Mouse (Mus musculus): Measurements from ENCODE around the gene Ms4a4c. TPM values are rescaled to one million over a fixed set of nuclear protein-coding genes. Genes with fewer than 3 reads are reported as not detected.
"Not testable (repeated sequence)": the region's sequence is repeated elsewhere in the genome, so short reads cannot be mapped to it uniquely, and the experiment has no call there.

Ms4a4c gene
- polyA plus RNA-seq, 1 experiment from 2014 or later: 1.8 TPM

- not testable (repeated sequence) for H3K4me2 ChIP-seq (ENCODE audit: low read length); H3K36me3 ChIP-seq (ENCODE audit: control insufficient read depth, insufficient read depth, low read length); DNase-seq (ENCODE audit: low spot score); H3K27ac ChIP-seq (ENCODE audit: low read depth); H3K4me1 ChIP-seq (replicated peaks; ENCODE audit: control insufficient read depth, insufficient read depth, low read length); H3K4me3 ChIP-seq (ENCODE audit: low read depth, low read length); ATAC-seq (replicated peaks; ENCODE audit: low FRiP score, low TSS enrichment, low read depth); H3K9me3 ChIP-seq (ENCODE audit: control insufficient read depth, low read length); H3K9ac ChIP-seq (ENCODE audit: low read length); H3K27me3 ChIP-seq (replicated peaks; ENCODE audit: control insufficient read depth, insufficient read depth, low read length)
- 82% methylated on average over 1 of the region's 1 CpGs for WGBS
Observed at GRCm38 (mm10) chr19:11431209-11431608, 26.6 kb downstream of the Ms4a4c start.

GRCm38 (mm10) chr19:11435058-11435834, 30.7 kb downstream of the Ms4a4c start:
- ATAC-seq (replicated peaks; ENCODE audit: low FRiP score, low TSS enrichment, low read depth) (no peak), DNase-seq (ENCODE audit: low spot score) (no peak)
- 84% methylated on average over 4 of the region's 4 CpGs for WGBS
- no peaks in the 10 kb centered on the region for H3K27me3 ChIP-seq (replicated peaks; ENCODE audit: control insufficient read depth, insufficient read depth, low read length)
- H3K36me3 ChIP-seq (ENCODE audit: control insufficient read depth, insufficient read depth, low read length): no peaks in the 10 kb centered on the region
- no peak overlapping the region for H3K9ac ChIP-seq (ENCODE audit: low read length)
- H3K9me3 ChIP-seq (ENCODE audit: control insufficient read depth, low read length): no peaks in the 10 kb centered on the region
- no peak overlapping the region for H3K4me3 ChIP-seq (ENCODE audit: low read depth, low read length)
- no peak overlapping the region for H3K4me2 ChIP-seq (ENCODE audit: low read length)
- no peak overlapping the region for H3K27ac ChIP-seq (ENCODE audit: low read depth)
- H3K4me1 ChIP-seq (replicated peaks; ENCODE audit: control insufficient read depth, insufficient read depth, low read length): no peaks in the 10 kb centered on the region

GRCm38 (mm10) chr19:11443338-11443737, 38.8 kb downstream of the Ms4a4c start, which contains the start of gene Ms4a4b:
TSS of gene Ms4a4b (plus strand) at chr19:11443553.
- Histone ChIP-seq H3K9me3 (ENCODE audit: control insufficient read depth, low read length) (no peaks in the 10 kb centered on the region), H3K27ac (ENCODE audit: low read depth) (no peak within 1 kb of the TSS), H3K4me3 (ENCODE audit: low read depth, low read length) (no peak within 1 kb of the TSS), H3K9ac (ENCODE audit: low read length) (no peak within 1 kb of the TSS), H3K27me3 (replicated peaks; ENCODE audit: control insufficient read depth, insufficient read depth, low read length) (no peaks in the 10 kb centered on the region), H3K4me1 (replicated peaks; ENCODE audit: control insufficient read depth, insufficient read depth, low read length) (no peaks in the 10 kb centered on the region), H3K4me2 (ENCODE audit: low read length) (no peak within 1 kb of the TSS), H3K36me3 (ENCODE audit: control insufficient read depth, insufficient read depth, low read length) (no peaks in the 10 kb centered on the region)
- ATAC-seq (replicated peaks; ENCODE audit: low FRiP score, low TSS enrichment, low read depth) (no peak), DNase-seq (ENCODE audit: low spot score) (no peak)

GRCm38 (mm10) chr19:11443964-11444363, 39.4 kb downstream of the Ms4a4c start:
- 77% methylated on average over 5 of the region's 5 CpGs for WGBS
- Histone ChIP-seq H3K9ac (ENCODE audit: low read length) (no peak overlapping the region), H3K27me3 (replicated peaks; ENCODE audit: control insufficient read depth, insufficient read depth, low read length) (no peaks in the 10 kb centered on the region), H3K36me3 (ENCODE audit: control insufficient read depth, insufficient read depth, low read length) (no peaks in the 10 kb centered on the region), H3K4me1 (replicated peaks; ENCODE audit: control insufficient read depth, insufficient read depth, low read length) (no peaks in the 10 kb centered on the region), H3K4me2 (ENCODE audit: low read length) (no peak overlapping the region), H3K9me3 (ENCODE audit: control insufficient read depth, low read length) (no peaks in the 10 kb centered on the region), H3K27ac (ENCODE audit: low read depth) (no peak overlapping the region), H3K4me3 (ENCODE audit: low read depth, low read length) (no peak overlapping the region)
- DNase-seq (ENCODE audit: low spot score): no peak
- no peak for ATAC-seq (replicated peaks; ENCODE audit: low FRiP score, low TSS enrichment, low read depth)

- WGBS: 92% methylated on average over 2 of the region's 2 CpGs
Observed at GRCm38 (mm10) chr19:11447238-11447637, 42.7 kb downstream of the Ms4a4c start.

GRCm38 (mm10) chr19:11459041-11459440, 54.5 kb downstream of the Ms4a4c start:
- not testable (repeated sequence) for H3K9ac ChIP-seq (ENCODE audit: low read length); H3K27ac ChIP-seq (ENCODE audit: low read depth); H3K9me3 ChIP-seq (ENCODE audit: control insufficient read depth, low read length); H3K27me3 ChIP-seq (replicated peaks; ENCODE audit: control insufficient read depth, insufficient read depth, low read length); H3K4me2 ChIP-seq (ENCODE audit: low read length); H3K4me3 ChIP-seq (ENCODE audit: low read depth, low read length); ATAC-seq (replicated peaks; ENCODE audit: low FRiP score, low TSS enrichment, low read depth); DNase-seq (ENCODE audit: low spot score); H3K36me3 ChIP-seq (ENCODE audit: control insufficient read depth, insufficient read depth, low read length); H3K4me1 ChIP-seq (replicated peaks; ENCODE audit: control insufficient read depth, insufficient read depth, low read length)
- WGBS: 63% methylated on average over 2 of the region's 4 CpGs

More at GRCm38 (mm10) chr19:11447238-11447637, 42.7 kb downstream of the Ms4a4c start:
- H3K27ac ChIP-seq (ENCODE audit: low read depth): no peak overlapping the region
- H3K9ac ChIP-seq (ENCODE audit: low read length): no peak overlapping the region
- H3K4me3 ChIP-seq (ENCODE audit: low read depth, low read length): no peak overlapping the region
- H3K4me2 ChIP-seq (ENCODE audit: low read length): no peak overlapping the region
- H3K4me1 ChIP-seq (replicated peaks; ENCODE audit: control insufficient read depth, insufficient read depth, low read length): no peaks in the 10 kb centered on the region
- no peaks in the 10 kb centered on the region for H3K27me3 ChIP-seq (replicated peaks; ENCODE audit: control insufficient read depth, insufficient read depth, low read length)
- H3K36me3 ChIP-seq (ENCODE audit: control insufficient read depth, insufficient read depth, low read length): no peaks in the 10 kb centered on the region
- no peak for DNase-seq (ENCODE audit: low spot score)
- ATAC-seq (replicated peaks; ENCODE audit: low FRiP score, low TSS enrichment, low read depth): no peak
- H3K9me3 ChIP-seq (ENCODE audit: control insufficient read depth, low read length): no peaks in the 10 kb centered on the region

- H3K36me3 ChIP-seq (ENCODE audit: control insufficient read depth, insufficient read depth, low read length); H3K27ac ChIP-seq (ENCODE audit: low read depth); H3K9me3 ChIP-seq (ENCODE audit: control insufficient read depth, low read length); H3K4me1 ChIP-seq (replicated peaks; ENCODE audit: control insufficient read depth, insufficient read depth, low read length); H3K27me3 ChIP-seq (replicated peaks; ENCODE audit: control insufficient read depth, insufficient read depth, low read length); H3K4me3 ChIP-seq (ENCODE audit: low read depth, low read length); H3K4me2 ChIP-seq (ENCODE audit: low read length); ATAC-seq (replicated peaks; ENCODE audit: low FRiP score, low TSS enrichment, low read depth); H3K9ac ChIP-seq (ENCODE audit: low read length); DNase-seq (ENCODE audit: low spot score): not testable (repeated sequence)
- 71% methylated on average over 1 of the region's 1 CpGs for WGBS
Observed at GRCm38 (mm10) chr19:11464795-11465194, 60.2 kb downstream of the Ms4a4c start.

GRCm38 (mm10) chr19:11466471-11466870, 61.9 kb downstream of the Ms4a4c start:
- Histone ChIP-seq H3K4me3 (ENCODE audit: low read depth, low read length) (no peak overlapping the region), H3K4me2 (ENCODE audit: low read length) (no peak overlapping the region), H3K9ac (ENCODE audit: low read length) (no peak overlapping the region), H3K27ac (ENCODE audit: low read depth) (no peak overlapping the region), H3K36me3 (ENCODE audit: control insufficient read depth, insufficient read depth, low read length) (no peaks in the 10 kb centered on the region), H3K4me1 (replicated peaks; ENCODE audit: control insufficient read depth, insufficient read depth, low read length) (no peaks in the 10 kb centered on the region), H3K27me3 (replicated peaks; ENCODE audit: control insufficient read depth, insufficient read depth, low read length) (no peaks in the 10 kb centered on the region), H3K9me3 (ENCODE audit: control insufficient read depth, low read length) (no peaks in the 10 kb centered on the region)
- no peak for DNase-seq (ENCODE audit: low spot score)
- WGBS: 54% methylated on average over 5 of the region's 5 CpGs
- ATAC-seq (replicated peaks; ENCODE audit: low FRiP score, low TSS enrichment, low read depth): no peak

- H3K27ac ChIP-seq (ENCODE audit: low read depth); H3K4me3 ChIP-seq (ENCODE audit: low read depth, low read length); H3K27me3 ChIP-seq (replicated peaks; ENCODE audit: control insufficient read depth, insufficient read depth, low read length); H3K4me2 ChIP-seq (ENCODE audit: low read length); H3K9me3 ChIP-seq (ENCODE audit: control insufficient read depth, low read length); DNase-seq (ENCODE audit: low spot score); ATAC-seq (replicated peaks; ENCODE audit: low FRiP score, low TSS enrichment, low read depth); H3K4me1 ChIP-seq (replicated peaks; ENCODE audit: control insufficient read depth, insufficient read depth, low read length); H3K36me3 ChIP-seq (ENCODE audit: control insufficient read depth, insufficient read depth, low read length); H3K9ac ChIP-seq (ENCODE audit: low read length): not testable (repeated sequence)
- WGBS: 62% methylated on average over 1 of the region's 1 CpGs
Observed at GRCm38 (mm10) chr19:11468361-11468760, 63.8 kb downstream of the Ms4a4c start.
